Mouse (Mus musculus) midbrain, postnatal 0 days (tissue): Measurements from ENCODE around the gene Glyctk. TPM values are rescaled to one million over a fixed set of nuclear protein-coding genes. Genes with fewer than 3 reads are reported as not detected.

ENCODE experiments used
- ATAC-seq: fragments of 200-750 bp; cut with Nextera tagmentation; 2 replicates; pipeline ENCODE4 v1.8.0; 2017; ENCODE audit warnings: moderate number of reproducible peaks, mild to moderate bottlenecking, moderate TSS enrichment, moderate library complexity; ENCODE audit not compliant: low FRiP score
- DNase-seq: peaks from one replicate; pipeline ENCODE4 v3.0.0-alpha.2; 2015; ENCODE audit warnings: low spot score
- H3K27ac ChIP-seq: fragments of 300-500 bp; sonication (generic); 2 replicates; pipeline ENCODE4 v1.5.1; 2014; ENCODE audit warnings: low read depth, mild to moderate bottlenecking, low read length, mixed read lengths
- H3K27me3 ChIP-seq: fragments of 300-500 bp; sonication (generic); 2 replicates; pipeline ENCODE4 v1.6.1; 2014; ENCODE audit warnings: low read length, control low read depth, mixed read lengths; ENCODE audit not compliant: insufficient read depth
- H3K36me3 ChIP-seq: fragments of 300-500 bp; sonication (generic); 2 replicates; pipeline ENCODE4 v1.6.1; 2014; ENCODE audit warnings: low read length, control low read depth, mixed read lengths; ENCODE audit not compliant: insufficient read depth
- H3K4me1 ChIP-seq: fragments of 300-500 bp; sonication (generic); 2 replicates; pipeline ENCODE4 v1.6.1; 2014; ENCODE audit warnings: mild to moderate bottlenecking, control low read depth, antibody characterized with exemption, low read length, mixed read lengths; ENCODE audit not compliant: insufficient read depth
- H3K4me2 ChIP-seq: fragments of 300-500 bp; sonication (generic); 2 replicates; pipeline ENCODE4 v1.6.1; 2014; ENCODE audit warnings: low read depth, mild to moderate bottlenecking, low read length, mixed read lengths; ENCODE audit not compliant: poor library complexity, severe bottlenecking
- H3K4me3 ChIP-seq: fragments of 300-500 bp; sonication (generic); 2 replicates; pipeline ENCODE4 v1.5.1; 2014; ENCODE audit warnings: low read depth, mild to moderate bottlenecking, low read length, moderate library complexity
- H3K9ac ChIP-seq: fragments of 300-500 bp; sonication (generic); replicated peaks from 2 replicates; pipeline ENCODE4 v1.6.1; 2014; ENCODE audit warnings: mild to moderate bottlenecking, low read length, moderate library complexity, mixed read lengths; ENCODE audit not compliant: poor library complexity, severe bottlenecking
- H3K9me3 ChIP-seq: fragments of 300-500 bp; sonication (generic); 2 replicates; pipeline ENCODE4 v1.6.1; 2016; ENCODE audit warnings: low read length, control low read depth
- CTCF ChIP-seq: IDR thresholded peaks from 2 replicates; pipeline ENCODE4 v1.5.1; 2016; ENCODE audit warnings: antibody characterized with exemption, mild to moderate bottlenecking
- WGBS: fragments of 180-500 bp; shearing (Covaris S2); extraction: QIAGEN DNeasy Blood & Tissue Kit; methylation state at CpG from one replicate; pipeline ENCODE4 v1.1.7; 2014; 5-methylcytosine and 5-hydroxymethylcytosine counted together
- microRNA counts: library from miRNA; unstranded; fragments of <30 nt; microRNA quantifications from one replicate; lab custom pipeline; 2015
- microRNA-seq: library from miRNA; unstranded; fragments of <30 nt; microRNA quantifications from one replicate; pipeline ENCODE4, GENCODE M21; 2016; ENCODE audit warnings: borderline number of aligned reads
- polyA plus RNA-seq: library from polyadenylated mRNA; unstranded; fragments of >200 nt; fragmentation: Nextera tagmentation; extraction: Ambion mirVana; gene quantifications from 2 replicates; pipeline ENCODE4 v1.2.1, GENCODE M21; 2015
- total RNA-seq: library from RNA; depleted of rRNA; stranded (reverse); fragments of >200 nt; gene quantifications from 2 replicates; pipeline ENCODE4 v1.2.3, GENCODE M21; 2014; rRNA removed

Glyctk gene
- total and polyA plus RNA-seq, 2 experiments from 2014 or later: 0.66 to 0.75 TPM

DNA sequence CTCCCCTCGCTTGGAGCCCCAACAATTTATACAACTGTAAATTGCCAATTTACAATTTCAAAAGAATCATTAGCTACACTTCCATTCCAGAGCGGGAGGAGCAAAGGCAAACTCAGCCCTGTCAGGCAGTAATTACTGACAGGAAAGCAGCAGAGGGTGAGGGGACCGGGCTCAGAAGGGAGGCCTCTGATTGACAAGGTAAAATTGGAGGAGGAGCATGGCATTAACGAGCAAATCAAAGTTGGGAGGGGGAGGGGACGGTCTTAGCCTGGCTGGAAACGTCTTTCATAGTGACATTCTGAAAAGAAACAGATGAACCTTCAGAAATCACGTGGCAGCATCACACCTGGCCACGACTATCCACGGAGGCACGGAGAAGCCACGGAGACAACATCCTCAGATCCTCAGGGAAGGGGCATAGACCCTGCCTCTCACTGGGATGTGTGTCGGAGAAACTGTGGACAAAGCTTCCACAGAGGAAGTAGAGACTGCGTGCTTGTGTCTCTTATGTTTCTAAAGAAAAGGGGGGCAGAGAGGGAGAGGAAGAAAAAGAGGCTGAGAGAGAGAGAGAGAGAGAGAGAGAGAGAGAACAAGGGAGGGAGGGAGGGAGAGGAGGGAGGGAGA, 42.0 kb downstream of the Glyctk start:
- peak overlapping the region; percentile 41 for H3K4me2 ChIP-seq
- no peak for ATAC-seq
- H3K27ac ChIP-seq: no peak overlapping the region
- TF ChIP-seq CTCF: no peak
- peak overlapping the region; percentile 10; the same call in 1 of the 2 replicates for H3K4me3 ChIP-seq
- H3K9ac ChIP-seq: 0 out of 2 replicates have a peak overlapping the region, but pooled peaks have one; percentile 19
- no peaks in the 10 kb centered on the region for H3K9me3 ChIP-seq
- 13% methylated on average over 13 of the region's 13 CpGs for WGBS
- no peaks in the 10 kb centered on the region for H3K27me3 ChIP-seq
- H3K36me3 ChIP-seq: no peaks in the 10 kb centered on the region
- peak; percentile 51 for DNase-seq
- no peaks in the 10 kb centered on the region for H3K4me1 ChIP-seq

DNA sequence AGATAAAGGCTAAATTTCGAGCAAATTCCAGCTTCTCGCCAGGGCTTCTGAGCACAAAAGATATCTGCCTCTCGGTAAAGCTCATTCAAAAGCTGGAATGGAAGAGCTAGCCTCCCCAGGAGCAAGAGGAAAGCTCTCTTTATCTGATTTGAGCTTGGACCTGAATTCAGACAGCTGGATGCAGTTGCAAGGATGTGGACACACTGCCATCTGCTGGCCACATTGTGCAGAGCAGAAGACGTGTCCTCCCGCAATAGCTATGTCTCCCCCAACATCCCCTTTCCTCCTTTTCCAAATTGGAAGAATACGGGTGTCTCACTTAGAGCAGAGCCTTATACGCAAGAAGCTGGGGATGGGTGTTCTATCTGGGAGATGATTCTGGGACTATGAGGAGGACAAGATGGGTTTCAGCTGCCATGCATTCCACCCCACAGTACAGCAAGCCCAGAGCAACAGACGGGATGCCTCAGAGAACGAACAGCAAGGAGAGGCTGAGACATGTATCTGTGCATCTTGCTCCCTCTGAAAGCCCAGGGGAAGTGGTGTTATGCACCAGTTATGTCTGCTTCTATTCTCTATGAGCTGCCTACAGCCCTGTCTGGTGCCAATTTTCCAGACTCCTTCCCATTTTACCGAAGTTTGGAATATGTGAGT, 45.0 kb downstream of the Glyctk start:
- no peaks in the 10 kb centered on the region for H3K4me1 ChIP-seq
- no peak overlapping the region for H3K4me3 ChIP-seq
- no peaks in the 10 kb centered on the region for H3K36me3 ChIP-seq
- DNase-seq (peak; percentile 76), ATAC-seq (0 out of 2 replicates have a peak, but pooled peaks have one; percentile 23)
- H3K4me2 ChIP-seq: no peak overlapping the region
- H3K27me3 ChIP-seq: no peaks in the 10 kb centered on the region
- peak; percentile 98 for TF ChIP-seq CTCF
- WGBS: 29% methylated on average over 10 of the region's 10 CpGs
- H3K9ac ChIP-seq: no peak overlapping the region
- no peak overlapping the region for H3K27ac ChIP-seq
- H3K9me3 ChIP-seq: no peaks in the 10 kb centered on the region

DNA sequence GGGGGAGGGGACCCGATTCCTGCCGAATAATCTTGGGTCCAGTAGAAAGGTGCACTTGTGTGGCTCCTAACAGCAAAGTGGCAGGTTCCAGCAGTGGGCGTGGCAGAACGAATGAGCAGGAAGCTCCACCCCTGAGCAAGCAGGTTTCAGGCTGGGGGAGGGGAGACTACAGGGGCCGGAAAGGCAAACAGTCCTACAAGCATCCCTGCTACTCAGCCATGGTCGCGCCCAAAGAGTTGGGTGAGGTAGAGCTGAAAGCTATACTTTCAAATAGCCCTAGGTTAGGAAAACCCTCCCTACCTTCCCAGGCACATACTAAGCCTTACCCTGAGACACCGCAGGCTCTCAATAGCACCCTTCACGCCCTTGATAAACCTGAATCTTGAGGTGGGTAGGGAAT, 51.7 kb downstream of the Glyctk start:
- DNase-seq (no peak), ATAC-seq (no peak)

DNA sequence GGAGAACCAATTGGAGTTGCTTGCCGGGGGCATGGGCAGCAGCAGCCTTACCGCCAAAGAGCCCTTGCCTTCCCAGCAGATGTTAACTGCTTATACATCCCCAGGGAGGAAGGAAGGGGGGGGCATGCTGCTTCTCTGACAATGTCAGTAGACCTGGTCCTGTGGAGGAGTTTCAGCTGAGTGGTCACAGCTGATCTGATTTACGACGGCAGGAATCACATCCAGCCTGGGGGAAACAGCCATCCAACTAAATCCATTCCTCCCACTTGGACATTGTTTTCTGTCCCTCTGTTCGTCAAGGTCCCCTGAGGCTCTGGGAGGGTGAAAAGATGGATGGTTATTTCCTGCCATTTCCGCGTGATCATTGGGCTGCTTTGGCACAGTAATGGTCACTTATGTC, 53.5 kb downstream of the Glyctk start:
- no peak for ATAC-seq
- H3K9me3 ChIP-seq: no peaks in the 10 kb centered on the region
- H3K4me3 ChIP-seq: no peak overlapping the region
- 0 out of 2 replicates have a peak, but pooled peaks cover 3% of the 10 kb centered on the region for H3K4me1 ChIP-seq
- H3K4me2 ChIP-seq: no peak overlapping the region
- WGBS: 72% methylated on average over 7 of the region's 7 CpGs
- H3K36me3 ChIP-seq: no peaks in the 10 kb centered on the region
- H3K9ac ChIP-seq: no peak overlapping the region
- H3K27me3 ChIP-seq: no peaks in the 10 kb centered on the region
- no peak overlapping the region for H3K27ac ChIP-seq
- DNase-seq: no peak
- no peak for TF ChIP-seq CTCF

More for the DNA sequence above, 51.7 kb downstream of the Glyctk start:
- no peak overlapping the region for H3K27ac ChIP-seq
- no peak overlapping the region for H3K9ac ChIP-seq
- H3K27me3 ChIP-seq: no peaks in the 10 kb centered on the region
- H3K4me3 ChIP-seq: no peak overlapping the region
- WGBS: 81% methylated on average over 9 of the region's 9 CpGs
- H3K4me2 ChIP-seq: no peak overlapping the region
- no peaks in the 10 kb centered on the region for H3K9me3 ChIP-seq
- no peaks in the 10 kb centered on the region for H3K4me1 ChIP-seq
- H3K36me3 ChIP-seq: no peaks in the 10 kb centered on the region
- TF ChIP-seq CTCF: no peak

MicroRNA genes within 50 kb of the gene (microRNA counts, 519-probe panel; counts per million panel counts)
- microRNA mmu-let-7g (lab: Ali Mortazavi, UCI): 6,817 counts per million, percentile 99 among the panel's probes with 10 or more counts

Small RNAs within 50 kb of the gene (microRNA-seq; reads per million reads assigned to microRNA genes)
- gene Mir135a-1 (326 reads per million, percentile 59 among the genes with 10 or more reads in this experiment), gene Mirlet7g (80,876 reads per million, percentile 100 among the genes with 10 or more reads in this experiment)

Other genes starting within 250 kb of the Glyctk start
- gene Col6a5, start 197.5 kb downstream of the Glyctk start, total RNA-seq: 0.42 and 0.49 TPM in 2 replicates
- 0.36 and 0.45 TPM in 2 replicates for gene Col6a5, start 197.5 kb downstream of the Glyctk start, polyA plus RNA-seq
- gene Col6a4, start 61.4 kb downstream of the Glyctk start, total RNA-seq: 1.3 and 2.6 TPM in 2 replicates
- 1.3 and 1.7 TPM in 2 replicates for gene Col6a4, start 61.4 kb downstream of the Glyctk start, polyA plus RNA-seq
- 245 and 261 TPM in 2 replicates for gene Wdr82, start 12.8 kb upstream of the Glyctk start, total RNA-seq
- 30.6 and 31.7 TPM in 2 replicates for gene Wdr82, start 12.8 kb upstream of the Glyctk start, polyA plus RNA-seq
- gene Ppm1m, start 41.6 kb upstream of the Glyctk start, total RNA-seq: 16.2 and 27.7 TPM in 2 replicates
- gene Ppm1m, start 41.6 kb upstream of the Glyctk start, polyA plus RNA-seq: 18.5 and 21.3 TPM in 2 replicates
- gene Twf2, start 45.0 kb upstream of the Glyctk start, total RNA-seq: 60.1 and 78.3 TPM in 2 replicates
- gene Twf2, start 45.0 kb upstream of the Glyctk start, polyA plus RNA-seq: 41.6 and 47.4 TPM in 2 replicates
- 0.49 and 0.85 TPM in 2 replicates for gene Tlr9, start 64.5 kb upstream of the Glyctk start, total RNA-seq
- gene Tlr9, start 64.5 kb upstream of the Glyctk start, polyA plus RNA-seq: 0.07 and 0.16 TPM in 2 replicates
- 51.5 and 76.1 TPM in 2 replicates for gene Alas1, start 90.5 kb upstream of the Glyctk start, total RNA-seq
- 84.4 and 86.8 TPM in 2 replicates for gene Alas1, start 90.5 kb upstream of the Glyctk start, polyA plus RNA-seq
- gene Poc1a, start 122.9 kb upstream of the Glyctk start, total RNA-seq: 6.5 and 8.7 TPM in 2 replicates
- gene Poc1a, start 122.9 kb upstream of the Glyctk start, polyA plus RNA-seq: 9.8 and 11.7 TPM in 2 replicates
- 62.9 and 79.2 TPM in 2 replicates for gene Dusp7, start 210.5 kb upstream of the Glyctk start, total RNA-seq
- 18.4 and 19.4 TPM in 2 replicates for gene Dusp7, start 210.5 kb upstream of the Glyctk start, polyA plus RNA-seq